ENCODE assay signal across 22 mouse cellular contexts in genomic region chr1:60345712-60346111, GRCm38 (mm10). TPM values are rescaled to one million over a fixed set of nuclear protein-coding genes. Genes with fewer than 3 reads are reported as not detected.
DNase-seq lines count a peak whose midpoint lies in the region; ATAC-seq and TF ChIP-seq lines count a peak whose summit lies in the region.
"Had no signal": no experiment of that assay in that cellular context is flagged by ENCODE, and none has a peak within 500 bp of the region (broad histone marks: within the 10 kb centered on the region; RNA-seq: fewer than 3 reads in every experiment).

No protein-coding gene starts in this region.

- no peak overlapping the region for H3K9ac ChIP-seq in heart, adult 2 months (ENCODE audit: low read depth, low read length)
- no peak overlapping the region for H3K9ac ChIP-seq in heart, embryonic 16.5 days (ENCODE audit: low read length)
- no peak overlapping the region for H3K9ac ChIP-seq in liver, adult 2 months (ENCODE audit: low read depth, low read length)
- no peak overlapping the region for H3K9ac ChIP-seq in liver, embryonic 11.5 days (ENCODE audit: low read depth, low read length)
- H3K9ac ChIP-seq: forebrain, embryonic 12.5 days; hindbrain, embryonic 13.5 days; liver, embryonic 14.5 days; neural tube, embryonic 15.5 days had no signal

- TF ChIP-seq EP300 in heart, adult 2 months (IDR thresholded peaks at IDR 0.05; ENCODE audit: insufficient read depth, low read depth, low read length), result no peak

- H3K36me3 ChIP-seq in heart, adult 2 months (ENCODE audit: control insufficient read depth, insufficient read depth, low read length), result no peaks in the 10 kb centered on the region
- peaks cover 3% of the 10 kb centered on the region; the same call in 1 of the 2 replicates for H3K36me3 ChIP-seq in heart, embryonic 16.5 days (ENCODE audit: control insufficient read depth, insufficient read depth)
- H3K36me3 ChIP-seq in liver, adult 2 months (ENCODE audit: control insufficient read depth, insufficient read depth, low read length), result no peaks in the 10 kb centered on the region
- no peaks in the 10 kb centered on the region for H3K36me3 ChIP-seq in liver, embryonic 11.5 days (ENCODE audit: control insufficient read depth, insufficient read depth, low read length)
- H3K36me3 ChIP-seq: forebrain, embryonic 12.5 days; hindbrain, embryonic 13.5 days; neural tube, embryonic 15.5 days had no signal

- no peak overlapping the region for H3K27ac ChIP-seq in heart, adult 2 months
- H3K27ac ChIP-seq in heart, embryonic 16.5 days (ENCODE audit: low read length), result peak overlapping the region; percentile 66
- peak overlapping the region; percentile 53 for H3K27ac ChIP-seq in liver, adult 2 months (replicated peaks; ENCODE audit: insufficient read depth, low read depth, low read length)
- H3K27ac ChIP-seq in liver, embryonic 11.5 days (ENCODE audit: low read depth, low read length), result no peak overlapping the region
- H3K27ac ChIP-seq: forebrain, embryonic 12.5 days; gastrocnemius, adult 2 months; hindbrain, embryonic 13.5 days; limb, embryonic 10.5 days; liver, embryonic 14.5 days; neural tube, embryonic 15.5 days had no signal

- H3K9me3 ChIP-seq in heart, embryonic 16.5 days (replicated peaks; ENCODE audit: control insufficient read depth, low read length), result peaks cover 12% of the 10 kb centered on the region
- H3K9me3 ChIP-seq in liver, embryonic 11.5 days (ENCODE audit: control insufficient read depth, low read length), result peaks cover 5% of the 10 kb centered on the region; the same call in 1 of the 2 replicates

- no peak for TF ChIP-seq POLR2A in heart, adult 2 months (IDR thresholded peaks at IDR 0.05; ENCODE audit: insufficient read depth, low read depth, low read length)
- TF ChIP-seq POLR2A in liver, adult 2 months (IDR thresholded peaks at IDR 0.05; ENCODE audit: extremely low read depth, insufficient read depth, low read length), result no peak

- ATAC-seq in heart, embryonic 16.5 days (replicated peaks; ENCODE audit: extremely low read depth, insufficient read depth, low FRiP score), result no peak
- ATAC-seq in liver, embryonic 11.5 days (replicated peaks; ENCODE audit: low FRiP score), result no peak
- ATAC-seq: CD4-positive, CD25-positive, alpha-beta regulatory T cell, adult 4 months; inflammation-experienced regulatory T-cells, adult 6 months; midbrain, embryonic 16.5 days; Patski had no signal

- no peak overlapping the region for H3K4me2 ChIP-seq in heart, embryonic 16.5 days (ENCODE audit: low read depth, low read length)
- H3K4me2 ChIP-seq in liver, embryonic 11.5 days, result no peak overlapping the region
- H3K4me2 ChIP-seq: forebrain, embryonic 12.5 days; hindbrain, embryonic 13.5 days; neural tube, embryonic 15.5 days had no signal

- peak; percentile 76 for DNase-seq in heart, adult 11 months
- DNase-seq in heart, adult 2 months, result no peak
- no peak for DNase-seq in heart, postnatal 10 days
- DNase-seq in liver, adult 2 months (ENCODE audit: extremely low read depth, low read depth, low spot score), result peak; percentile 48
- no peak for DNase-seq in liver, embryonic 11.5 days (ENCODE audit: low spot score)
- DNase-seq in lung, postnatal 10 days, result peak; percentile 10
- no peak for DNase-seq in lung, postnatal 4 days
- DNase-seq: adrenal gland, adult 8-10 months; cerebellum, adult 8-10 months; gastrocnemius, adult 2 months; thymus, postnatal 4 days had no signal

- TF ChIP-seq CTCF in heart, adult 2 months (IDR thresholded peaks at IDR 0.05), result no peak
- no peak for TF ChIP-seq CTCF in liver, adult 2 months (IDR thresholded peaks at IDR 0.05; ENCODE audit: low read depth, low read length)

- H3K79me2 ChIP-seq in heart, adult 2 months (replicated peaks; ENCODE audit: control insufficient read depth, insufficient read depth, low read length), result no peaks in the 10 kb centered on the region
- H3K79me2 ChIP-seq in liver, adult 2 months (ENCODE audit: control insufficient read depth, insufficient read depth, low read length), result peaks cover 5% of the 10 kb centered on the region; the same call in 1 of the 2 replicates

- 7% methylated on average over 2 of the region's 2 CpGs for WGBS in heart, adult 2 months
- 30% methylated on average over 2 of the region's 2 CpGs for WGBS in heart, embryonic 16.5 days
- 67% methylated on average over 2 of the region's 2 CpGs for WGBS in liver, adult 2 months
- WGBS in liver, embryonic 11.5 days, result 59% methylated on average over 2 of the region's 2 CpGs

- no peaks in the 10 kb centered on the region for H3K27me3 ChIP-seq in heart, adult 2 months (ENCODE audit: control insufficient read depth, insufficient read depth, low read length)
- H3K27me3 ChIP-seq in heart, embryonic 16.5 days (ENCODE audit: control insufficient read depth, insufficient read depth, low read length), result no peaks in the 10 kb centered on the region
- H3K27me3 ChIP-seq in liver, adult 2 months (ENCODE audit: control insufficient read depth, insufficient read depth, low read length), result no peaks in the 10 kb centered on the region
- H3K27me3 ChIP-seq in liver, embryonic 11.5 days (replicated peaks; ENCODE audit: control insufficient read depth, insufficient read depth, low read length), result no peaks in the 10 kb centered on the region
- H3K27me3 ChIP-seq: forebrain, embryonic 12.5 days; hindbrain, embryonic 13.5 days; megakaryocyte, embryonic 14.5 days; neural tube, embryonic 15.5 days; Patski had no signal

- H3K4me1 ChIP-seq in heart, adult 2 months (ENCODE audit: control insufficient read depth, insufficient read depth, low read length), result peaks cover 2% of the 10 kb centered on the region; the same call in 1 of the 2 replicates
- H3K4me1 ChIP-seq in heart, embryonic 16.5 days (ENCODE audit: control insufficient read depth, insufficient read depth, low read length), result peaks cover 13% of the 10 kb centered on the region
- peaks cover 1% of the 10 kb centered on the region; the same call in 1 of the 2 replicates for H3K4me1 ChIP-seq in liver, adult 2 months (ENCODE audit: control insufficient read depth, insufficient read depth, low read length)
- peaks cover 7% of the 10 kb centered on the region; the same call in 1 of the 2 replicates for H3K4me1 ChIP-seq in liver, embryonic 11.5 days (replicated peaks; ENCODE audit: control insufficient read depth, insufficient read depth, low read length)

- intact Hi-C loops in heart, adult 2 months (cut with DNase I), result no loop called here
- intact Hi-C loops in heart, postnatal 10 days (cut with DNase I), result no loop called here

- H3K4me3 ChIP-seq in heart, adult 2 months, result no peak overlapping the region
- H3K4me3 ChIP-seq in heart, embryonic 16.5 days (ENCODE audit: low read length), result no peak overlapping the region
- no peak overlapping the region for H3K4me3 ChIP-seq in liver, adult 2 months (ENCODE audit: insufficient read depth, low read depth, low read length)
- no peak overlapping the region for H3K4me3 ChIP-seq in liver, embryonic 11.5 days (ENCODE audit: low read depth, low read length)
- H3K4me3 ChIP-seq: forebrain, embryonic 12.5 days; gastrocnemius, adult 2 months; hindbrain, embryonic 13.5 days; limb, embryonic 10.5 days; megakaryocyte, embryonic 14.5 days; neural tube, embryonic 15.5 days had no signal

RNA-seq across cellular contexts. Expression of gene Cyp20a1, which starts 2.6 kb away (rescaled TPM):
- 1 to 10 TPM; 8.8 to 8.9 TPM for total RNA-seq in heart, adult 2 months (2021)
- 4.5 and 7.2 TPM in 2 replicates for polyA plus RNA-seq in heart, adult 2 months (2012; rRNA removed)
- polyA plus RNA-seq in heart, embryonic 16.5 days (2015; fragmentation: Nextera tagmentation; extraction: Ambion mirVana), result 21.1 and 26.3 TPM in 2 replicates
- total RNA-seq in heart, postnatal 10 days (2021), result 10 to 100 TPM; 17.9 to 18.2 TPM
- total RNA-seq in liver, adult 2 months (2014; rRNA removed), result 17.7 and 19.6 TPM in 2 replicates
- 3.6 and 4.0 TPM in 2 replicates for polyA plus RNA-seq in liver, adult 2 months (2012; rRNA removed)
- 24.5 and 29.5 TPM in 2 replicates for polyA plus RNA-seq in liver, embryonic 11.5 days (2014; fragmentation: Nextera tagmentation; extraction: Ambion mirVana)

Comparison
In these comparisons a context has a peak if more than half of its experiments do, and no peak if none do; other contexts are left out.
1. DNase-seq: peak in heart, adult 11 months (single experiment), liver, adult 2 months (single experiment) and lung, postnatal 10 days (single experiment); none in heart, adult 2 months (0 of 2), heart, postnatal 10 days (0 of 2), liver, embryonic 11.5 days (single experiment) and lung, postnatal 4 days (0 of 2).
2. H3K27ac ChIP-seq: peak in heart, embryonic 16.5 days (single experiment) and liver, adult 2 months (single experiment); none in heart, adult 2 months (single experiment) and liver, embryonic 11.5 days (single experiment).